Mouse (Mus musculus): ENCODE measurements around the gene Ugcg.
A peak's percentile ranks its signal among the peaks of the same experiment; 100 is the strongest.

The Ugcg gene

GRCm38 (mm10) chr4:59188802-59189545, at the start of gene Ugcg:
Gene Ugcg, plus strand, starts transcription at chr4:59189257.
- DNase-seq (ENCODE audit: low read depth, low spot score), result peak; percentile 87

- peak; percentile 26 for DNase-seq (ENCODE audit: low read depth, low spot score)
Measured at GRCm38 (mm10) chr4:59149043-59149442, 40.0 kb upstream of the Ugcg start.

GRCm38 (mm10) chr4:59150907-59151306, 38.1 kb upstream of the Ugcg start:
- no peak for DNase-seq (ENCODE audit: low read depth, low spot score)

- no peak for DNase-seq (ENCODE audit: low read depth, low spot score)
Measured at GRCm38 (mm10) chr4:59151953-59152352, 37.1 kb upstream of the Ugcg start.

- DNase-seq (ENCODE audit: low read depth, low spot score), result peak; percentile 32
Measured at GRCm38 (mm10) chr4:59156897-59157592, 32.0 kb upstream of the Ugcg start.

- DNase-seq (ENCODE audit: low read depth, low spot score), result no peak
Measured at GRCm38 (mm10) chr4:59157654-59158053, 31.4 kb upstream of the Ugcg start.

GRCm38 (mm10) chr4:59160289-59160688, 28.8 kb upstream of the Ugcg start:
- DNase-seq (ENCODE audit: low read depth, low spot score), result no peak

- DNase-seq (ENCODE audit: low read depth, low spot score), result no peak
Measured at GRCm38 (mm10) chr4:59160959-59161670, 27.9 kb upstream of the Ugcg start.

- no peak for DNase-seq (ENCODE audit: low read depth, low spot score)
Measured at GRCm38 (mm10) chr4:59164034-59164433, 25.0 kb upstream of the Ugcg start.

GRCm38 (mm10) chr4:59167251-59167847, 21.7 kb upstream of the Ugcg start:
- DNase-seq (ENCODE audit: low read depth, low spot score), result peak; percentile 66

- no peak for DNase-seq (ENCODE audit: low read depth, low spot score)
Measured at GRCm38 (mm10) chr4:59169981-59170380, 19.1 kb upstream of the Ugcg start.

GRCm38 (mm10) chr4:59172616-59173015, 16.4 kb upstream of the Ugcg start:
- DNase-seq (ENCODE audit: low read depth, low spot score), result no peak

GRCm38 (mm10) chr4:59173181-59173922, 15.7 kb upstream of the Ugcg start:
- DNase-seq (ENCODE audit: low read depth, low spot score), result no peak

- no peak for DNase-seq (ENCODE audit: low read depth, low spot score)
Measured at GRCm38 (mm10) chr4:59175003-59175402, 14.1 kb upstream of the Ugcg start.

GRCm38 (mm10) chr4:59175929-59176328, 13.1 kb upstream of the Ugcg start:
- DNase-seq (ENCODE audit: low read depth, low spot score), result no peak

- DNase-seq (ENCODE audit: low read depth, low spot score), result no peak
Measured at GRCm38 (mm10) chr4:59177566-59177965, 11.5 kb upstream of the Ugcg start.

GRCm38 (mm10) chr4:59181320-59182271, 7.5 kb upstream of the Ugcg start:
- DNase-seq (ENCODE audit: low read depth, low spot score), result no peak

- DNase-seq (ENCODE audit: low read depth, low spot score), result no peak
Measured at GRCm38 (mm10) chr4:59185671-59186070, 3.4 kb upstream of the Ugcg start.

GRCm38 (mm10) chr4:59187289-59187688, 1.8 kb upstream of the Ugcg start:
- peak; percentile 71 for DNase-seq (ENCODE audit: low read depth, low spot score)

GRCm38 (mm10) chr4:59188474-59188801, 619 bp upstream of the Ugcg start:
- no peak for DNase-seq (ENCODE audit: low read depth, low spot score)
